ENCODE assay signal across 22 mouse cellular contexts in the genomic region with DNA sequence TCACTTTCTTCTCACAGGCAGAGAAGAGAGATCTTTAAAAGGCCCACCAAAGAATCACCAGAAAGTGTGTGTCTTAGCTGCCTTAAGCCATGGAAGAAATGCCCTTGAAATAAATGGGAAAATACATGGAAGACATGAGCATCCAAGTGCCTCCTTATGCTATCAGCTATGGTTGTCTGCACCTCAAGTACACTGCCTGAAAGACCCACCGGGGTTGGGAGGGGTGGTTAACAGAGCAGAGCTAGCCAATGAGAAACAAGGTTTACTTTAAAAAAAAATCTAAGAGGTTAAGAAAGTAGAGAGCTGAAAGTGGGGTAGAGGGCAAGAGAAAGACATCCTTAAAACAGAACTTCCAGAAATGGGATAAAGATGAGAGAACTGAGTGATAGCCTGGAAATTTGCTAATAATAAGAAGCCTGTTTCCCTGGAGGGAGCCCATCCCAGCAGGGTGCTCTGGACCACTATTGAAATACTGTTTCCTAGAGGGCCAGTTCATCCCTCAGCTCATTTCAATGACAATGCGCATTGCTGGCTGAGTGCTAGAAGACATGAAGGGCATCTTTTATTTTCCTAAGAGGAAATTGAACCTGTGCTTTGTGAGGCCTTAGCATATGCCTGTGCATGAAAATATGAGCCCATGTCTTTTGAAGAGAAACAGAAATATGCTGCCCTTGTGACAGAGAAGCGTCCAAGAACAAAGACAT.
DNase-seq lines count a peak whose midpoint lies in the region; ATAC-seq lines count a peak whose summit lies in the region.
"Had no signal": no experiment of that assay in that cellular context is flagged by ENCODE, and none has a peak within 500 bp of the region (broad histone marks: within the 10 kb centered on the region; RNA-seq: fewer than 3 reads in every experiment).

No protein-coding gene starts in this region.

- peak; percentile 57 for DNase-seq in heart, adult 11 months
- peak; percentile 15 for DNase-seq in retina, embryonic 14.5 days (ENCODE audit: low spot score)
- DNase-seq in retina, postnatal 1 day = no peak
- peak; percentile 92 for DNase-seq in ZHBTc4 (ENCODE audit: low read depth, low spot score)
- no peak for DNase-seq in kidney, postnatal 4 days
- no peak for DNase-seq in kidney, adult 9 months
- DNase-seq: adrenal gland, adult 8-10 months; cerebellum, adult 18-20 months; cerebellum, postnatal 14 days; kidney, postnatal 36 days; liver; lung, postnatal 36 days had no signal

- H3K4me3 ChIP-seq in heart, embryonic 12.5 days = no peak overlapping the region
- H3K4me3 ChIP-seq: embryonic facial prominence, embryonic 13.5 days; erythroblast, embryonic 14.5 days; heart, embryonic 10.5 days; kidney, embryonic 15.5 days; liver, embryonic 15.5 days; lung, embryonic 15.5 days; megakaryocyte, embryonic 14.5 days had no signal

- peaks cover 44% of the 10 kb centered on the region for H3K27me3 ChIP-seq in heart, embryonic 12.5 days (replicated peaks)
- H3K27me3 ChIP-seq: embryonic facial prominence, embryonic 13.5 days; kidney, embryonic 15.5 days; liver, embryonic 15.5 days; lung, embryonic 15.5 days; megakaryocyte, embryonic 14.5 days had no signal

- H3K9me3 ChIP-seq in heart, embryonic 12.5 days (replicated peaks) = no peaks in the 10 kb centered on the region
- H3K9me3 ChIP-seq: heart, embryonic 10.5 days; kidney, embryonic 15.5 days; liver, embryonic 15.5 days; lung, embryonic 15.5 days had no signal

- WGBS in heart, embryonic 12.5 days = 52% methylated on average over 3 of the region's 3 CpGs

- no peak for ATAC-seq in heart, embryonic 12.5 days (ENCODE audit: insufficient number of reproducible peaks, low FRiP score)
- ATAC-seq: hindbrain, postnatal 0 days; intestine, postnatal 0 days had no signal

- no peaks in the 10 kb centered on the region for H3K36me3 ChIP-seq in heart, embryonic 12.5 days
- H3K36me3 ChIP-seq: embryonic facial prominence, embryonic 13.5 days; heart, embryonic 10.5 days; kidney, embryonic 15.5 days; liver, embryonic 15.5 days; lung, embryonic 15.5 days had no signal

- no peak overlapping the region for H3K27ac ChIP-seq in heart, embryonic 12.5 days (ENCODE audit: poor library complexity, severe bottlenecking)
- H3K27ac ChIP-seq: embryonic facial prominence, embryonic 13.5 days; heart, embryonic 10.5 days; hindbrain, postnatal 0 days; kidney, embryonic 15.5 days; liver, embryonic 15.5 days; lung, embryonic 15.5 days had no signal

- no peak overlapping the region for H3K4me2 ChIP-seq in heart, embryonic 12.5 days
- H3K4me2 ChIP-seq: embryonic facial prominence, embryonic 13.5 days; kidney, embryonic 15.5 days; liver, embryonic 15.5 days; lung, embryonic 15.5 days had no signal

- H3K9ac ChIP-seq in heart, embryonic 12.5 days = no peak overlapping the region
- H3K9ac ChIP-seq: embryonic facial prominence, embryonic 13.5 days; kidney, embryonic 15.5 days; liver, embryonic 15.5 days; lung, embryonic 15.5 days had no signal

- H3K4me1 ChIP-seq in heart, embryonic 12.5 days (replicated peaks) = 0 out of 2 replicates have a peak, but pooled peaks cover 4% of the 10 kb centered on the region
- H3K4me1 ChIP-seq: heart, embryonic 10.5 days; liver, embryonic 15.5 days; megakaryocyte, embryonic 14.5 days had no signal

Comparison
In these comparisons a context has a peak if more than half of its experiments do, and no peak if none do; other contexts are left out.
1. DNase-seq: peak in heart, adult 11 months (single experiment), retina, embryonic 14.5 days (single experiment) and ZHBTc4 (single experiment); none in retina, postnatal 1 day (single experiment), kidney, postnatal 4 days (0 of 2) and kidney, adult 9 months (single experiment).